Mouse (Mus musculus) cerebellum, adult 2 months (tissue): ENCODE data around the gene Abca17.

Experiments
- CTCF ChIP-seq: fragments of 200-500 bp; IDR thresholded peaks from 2 replicates; pipeline ENCODE4 v1.5.1; 2011; ENCODE audit warnings: low read depth, mild to moderate bottlenecking, control low read depth, low read length, moderate library complexity, borderline replicate concordance; ENCODE audit not compliant: insufficient read depth
- POLR2A ChIP-seq: fragments of 200-500 bp; IDR thresholded peaks from 2 replicates; pipeline ENCODE4 v1.6.1; 2011; ENCODE audit warnings: low read length, control low read depth, borderline replicate concordance; ENCODE audit not compliant: insufficient read depth

DNA sequence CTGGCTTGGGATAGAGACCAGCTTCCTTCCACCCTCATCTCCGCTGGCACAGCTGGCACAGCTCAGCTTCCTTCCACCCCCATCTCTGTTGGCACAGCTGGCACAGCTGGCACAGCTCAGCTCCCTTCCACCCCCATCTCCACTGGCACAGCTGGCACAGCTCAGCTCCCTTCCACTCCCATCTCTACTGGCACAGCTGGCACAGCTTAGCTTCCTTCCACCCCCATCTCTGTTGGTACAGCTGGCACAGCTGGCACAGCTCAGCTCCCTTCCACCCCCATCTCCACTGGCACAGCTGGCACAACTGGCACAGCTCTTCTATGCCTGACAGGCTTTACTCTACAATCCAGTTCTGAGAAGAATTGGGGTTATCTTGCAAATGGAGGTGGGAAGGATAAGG lies 83.7 kb downstream of the Abca17 start:
- TF ChIP-seq CTCF (no peak), POLR2A (no peak)
